Mouse (Mus musculus): ENCODE results near the gene Ddost. TPM values are rescaled to one million over a fixed set of nuclear protein-coding genes. Genes with fewer than 3 reads are reported as not detected.

The Ddost gene
- total RNA-seq, 1 experiment: 317 TPM

DNA sequence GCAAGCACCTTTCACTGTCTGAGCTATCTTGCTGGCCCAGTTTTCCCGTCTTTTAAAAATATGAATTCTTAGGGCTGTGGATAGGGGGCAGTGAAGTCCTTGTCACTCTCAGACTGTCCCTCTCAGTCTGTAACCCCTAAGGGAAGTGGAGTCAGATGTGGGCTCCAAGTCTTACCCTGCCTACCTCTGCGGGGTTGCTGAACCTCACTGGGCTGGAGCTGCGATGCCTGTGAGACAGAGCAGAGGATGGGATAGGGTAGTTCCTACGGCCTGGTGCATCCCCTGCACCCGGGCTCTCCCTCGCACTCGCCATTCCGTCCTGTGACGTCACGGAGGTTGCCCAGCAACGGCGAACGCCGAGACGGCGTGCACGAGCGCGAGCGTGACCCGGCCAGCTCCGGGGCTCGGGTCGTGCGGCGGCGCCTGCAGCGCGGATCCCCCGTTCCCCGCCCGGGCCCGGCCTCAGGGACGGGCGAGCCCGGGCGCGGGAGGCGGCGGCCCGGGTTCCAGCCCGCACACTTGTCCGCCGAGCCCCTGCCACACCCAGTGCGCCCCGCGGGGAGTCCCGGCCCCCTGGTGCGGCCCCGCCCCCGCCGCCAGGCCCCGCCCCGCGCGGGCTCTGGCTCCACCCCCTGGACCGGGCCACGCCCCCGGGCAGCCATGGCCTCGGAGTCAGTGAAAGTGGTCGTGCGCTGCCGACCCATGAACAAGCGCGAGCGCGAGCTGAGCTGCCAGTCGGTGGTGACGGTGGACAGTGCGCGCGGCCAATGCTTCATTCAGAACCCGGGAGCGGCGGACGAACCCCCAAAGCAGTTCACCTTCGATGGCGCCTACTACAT, 42.5 kb upstream of the Ddost start:
- H3K4me3 ChIP-seq (ENCODE audit: insufficient read depth in 1 of 2, low read depth in 1 of 2, low read length in 2 of 2, poor library complexity in 1 of 2, severe bottlenecking in 1 of 2): peak overlapping the region; percentile 70 to 86

DNA sequence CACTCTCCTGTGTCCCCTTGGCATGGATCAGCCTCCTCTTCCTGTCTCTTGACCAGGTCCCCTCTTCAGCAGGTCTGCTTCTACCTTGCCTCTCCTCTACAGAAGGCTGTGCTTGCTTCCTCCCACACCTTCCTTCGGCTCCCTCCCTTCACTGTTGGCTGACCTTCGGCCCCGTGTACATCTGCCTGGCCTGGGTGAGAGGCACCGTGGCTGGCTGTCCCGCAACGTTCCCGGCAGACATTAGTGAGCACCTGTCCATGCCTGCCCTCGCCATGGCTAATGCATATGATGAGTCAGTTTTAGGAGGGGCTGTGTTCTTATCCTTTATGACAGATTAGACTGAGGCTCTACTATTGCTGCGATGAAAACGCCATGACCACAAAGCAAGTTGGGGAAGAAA, 36.7 kb upstream of the Ddost start:
- DNase-seq (ENCODE audit: low read depth, low spot score): no peak
- Histone ChIP-seq H3K36me3 (ENCODE audit: control insufficient read depth, insufficient read depth, low read length, poor library complexity, severe bottlenecking) (no peaks in the 10 kb centered on the region), H3K27ac (ENCODE audit: insufficient read depth, low read depth, low read length, poor library complexity, severe bottlenecking) (no peak overlapping the region), H3K4me3 (ENCODE audit: insufficient read depth in 1 of 2, low read depth in 1 of 2, low read length in 2 of 2, poor library complexity in 1 of 2, severe bottlenecking in 1 of 2) (no peak overlapping the region), H3K4me1 (ENCODE audit: control insufficient read depth in 2 of 2, insufficient read depth in 2 of 2, low read length in 2 of 2, poor library complexity in 1 of 2) (no peaks in the 10 kb centered on the region), H3K9ac (ENCODE audit: insufficient read depth, low read depth, low read length, poor library complexity, severe bottlenecking) (no peak overlapping the region), H3K9me3 (ENCODE audit: control insufficient read depth, insufficient read depth, low read depth, low read length) (no peaks in the 10 kb centered on the region)
- TF ChIP-seq CHD2 (IDR thresholded peaks at IDR 0.05; ENCODE audit: low read depth, low read length): no peak
- no peak for TF ChIP-seq ZC3H11A (IDR thresholded peaks at IDR 0.05; ENCODE audit: borderline replicate concordance, low read depth, low read length)
- no peak for TF ChIP-seq HCFC1 (IDR thresholded peaks at IDR 0.05; ENCODE audit: borderline replicate concordance, insufficient read depth, low read length)
- TF ChIP-seq MAFK (IDR thresholded peaks at IDR 0.05; ENCODE audit: insufficient read depth, low read depth, low read length): no peak
- in situ Hi-C loops (cut with MboI; ENCODE audit: low sequenced_read_pairs in 2 of 2, unreplicated experiment in 2 of 2): no loop called here

More for the DNA sequence above, 42.5 kb upstream of the Ddost start:
- no peak for TF ChIP-seq MAFK (IDR thresholded peaks at IDR 0.05; ENCODE audit: insufficient read depth, low read depth, low read length)
- TF ChIP-seq HCFC1 (IDR thresholded peaks at IDR 0.05; ENCODE audit: borderline replicate concordance, insufficient read depth, low read length): 0 out of 2 replicates have a peak, but pooled peaks have one; percentile 22
- no peak for TF ChIP-seq ZNF384 (IDR thresholded peaks at IDR 0.05; ENCODE audit: low read depth, low read length)
- no peak for TF ChIP-seq CHD2 (IDR thresholded peaks at IDR 0.05; ENCODE audit: low read depth, low read length)
- TF ChIP-seq ZC3H11A (IDR thresholded peaks at IDR 0.05; ENCODE audit: borderline replicate concordance, low read depth, low read length): no peak
- peak; percentile 59 for DNase-seq (ENCODE audit: low read depth, low spot score)
- H3K36me3 ChIP-seq (ENCODE audit: control insufficient read depth, insufficient read depth, low read length, poor library complexity, severe bottlenecking): peaks cover 2% of the 10 kb centered on the region; the same call in 1 of the 2 replicates
- in situ Hi-C loops (cut with MboI; ENCODE audit: low sequenced_read_pairs in 2 of 2, unreplicated experiment in 2 of 2): no loop called here
- peaks cover 0 to 2% of the 10 kb centered on the region in 2 experiments; a peak in 1 of 4 replicates for H3K4me1 ChIP-seq (ENCODE audit: control insufficient read depth in 2 of 2, insufficient read depth in 2 of 2, low read length in 2 of 2, poor library complexity in 1 of 2)
- H3K27ac ChIP-seq (ENCODE audit: insufficient read depth, low read depth, low read length, poor library complexity, severe bottlenecking): no peak overlapping the region
- peak overlapping the region; percentile 56 for H3K9ac ChIP-seq (ENCODE audit: insufficient read depth, low read depth, low read length, poor library complexity, severe bottlenecking)
- H3K9me3 ChIP-seq (ENCODE audit: control insufficient read depth, insufficient read depth, low read depth, low read length): no peaks in the 10 kb centered on the region

DNA sequence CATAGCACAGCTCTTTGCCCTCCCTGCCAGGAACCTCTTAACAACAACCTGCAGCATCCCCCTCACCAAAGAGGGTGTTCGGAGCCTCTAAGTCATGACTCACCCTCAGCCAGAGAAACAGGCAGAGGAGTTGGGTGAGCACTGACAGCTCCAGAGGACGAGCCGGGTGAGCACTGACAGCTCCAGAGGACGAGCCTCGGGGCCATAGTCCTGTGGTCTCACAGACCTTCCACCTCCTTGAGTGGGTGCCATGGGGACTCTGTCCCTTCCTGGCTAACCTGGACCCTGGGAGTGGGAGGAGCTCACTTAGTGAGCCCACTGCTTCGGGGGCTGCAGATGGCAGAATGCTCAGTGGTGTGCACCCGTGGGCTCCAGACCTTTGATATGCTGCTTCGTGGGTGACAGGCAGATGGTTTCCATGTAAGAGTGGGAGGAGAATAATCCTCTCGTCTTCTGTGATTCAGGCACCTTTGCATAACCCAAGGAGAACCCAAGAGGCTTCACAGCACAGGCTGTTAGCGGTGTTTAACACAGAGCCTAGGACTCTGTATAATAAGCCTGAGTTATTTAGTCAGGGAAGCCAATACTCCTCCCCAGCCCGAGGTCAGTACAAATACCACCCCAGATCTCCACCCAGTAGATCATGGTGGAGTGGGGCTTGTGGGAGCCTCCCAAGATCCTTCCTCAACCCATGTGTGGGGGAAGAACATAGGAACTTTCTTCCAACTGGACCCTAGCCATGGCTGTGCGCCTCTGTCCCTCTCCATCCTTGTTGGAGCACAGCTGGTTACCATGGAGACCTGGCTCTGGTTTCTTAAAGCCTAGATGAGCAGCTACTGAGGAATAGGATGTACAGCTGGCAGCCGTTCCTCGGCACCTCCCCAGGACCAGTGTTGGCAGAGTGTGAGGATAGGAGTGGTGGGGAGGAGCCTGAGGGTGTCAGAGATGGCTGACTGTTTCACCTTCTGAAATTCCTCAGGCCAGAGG, 32.2 kb upstream of the Ddost start:
- in situ Hi-C loops (cut with MboI; ENCODE audit: low sequenced_read_pairs in 2 of 2, unreplicated experiment in 2 of 2): no loop called here
- Histone ChIP-seq H3K4me3 (ENCODE audit: insufficient read depth in 1 of 2, low read depth in 1 of 2, low read length in 2 of 2, poor library complexity in 1 of 2, severe bottlenecking in 1 of 2) (no peak overlapping the region), H3K36me3 (ENCODE audit: control insufficient read depth, insufficient read depth, low read length, poor library complexity, severe bottlenecking) (no peaks in the 10 kb centered on the region), H3K27ac (ENCODE audit: insufficient read depth, low read depth, low read length, poor library complexity, severe bottlenecking) (no peak overlapping the region), H3K9ac (ENCODE audit: insufficient read depth, low read depth, low read length, poor library complexity, severe bottlenecking) (no peak overlapping the region), H3K9me3 (ENCODE audit: control insufficient read depth, insufficient read depth, low read depth, low read length) (no peaks in the 10 kb centered on the region), H3K4me1 (ENCODE audit: control insufficient read depth in 2 of 2, insufficient read depth in 2 of 2, low read length in 2 of 2, poor library complexity in 1 of 2) (no peaks in the 10 kb centered on the region)
- no peak for TF ChIP-seq CHD2 (IDR thresholded peaks at IDR 0.05; ENCODE audit: low read depth, low read length)
- TF ChIP-seq ZC3H11A (IDR thresholded peaks at IDR 0.05; ENCODE audit: borderline replicate concordance, low read depth, low read length): no peak
- TF ChIP-seq MAFK (IDR thresholded peaks at IDR 0.05; ENCODE audit: insufficient read depth, low read depth, low read length): no peak
- no peak for TF ChIP-seq HCFC1 (IDR thresholded peaks at IDR 0.05; ENCODE audit: borderline replicate concordance, insufficient read depth, low read length)
- no peak for TF ChIP-seq ZNF384 (IDR thresholded peaks at IDR 0.05; ENCODE audit: low read depth, low read length)
- DNase-seq (ENCODE audit: low read depth, low spot score): no peak

DNA sequence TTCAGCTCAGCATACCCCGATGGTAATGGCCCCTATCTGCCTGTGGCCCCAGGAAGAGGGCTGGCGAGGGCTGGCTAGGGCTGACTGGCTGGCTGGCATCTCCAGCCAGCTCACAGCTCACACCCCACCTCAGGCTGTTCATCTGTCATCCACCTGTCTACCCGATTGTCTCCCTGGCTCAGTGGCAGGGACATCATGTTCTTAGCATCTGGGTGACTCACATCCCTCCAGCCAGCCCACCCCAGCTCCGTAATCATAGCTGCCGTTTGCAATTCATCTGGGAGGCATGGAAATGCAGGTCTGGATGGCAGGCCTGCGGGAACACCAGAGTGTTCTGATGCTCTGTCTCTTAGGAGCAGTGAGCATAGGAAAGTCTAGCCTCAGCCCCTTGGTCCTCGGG, 26.2 kb upstream of the Ddost start:
- in situ Hi-C loops (cut with MboI; ENCODE audit: low sequenced_read_pairs in 2 of 2, unreplicated experiment in 2 of 2): no loop called here
- H3K9ac ChIP-seq (ENCODE audit: insufficient read depth, low read depth, low read length, poor library complexity, severe bottlenecking): no peak overlapping the region
- H3K9me3 ChIP-seq (ENCODE audit: control insufficient read depth, insufficient read depth, low read depth, low read length): no peaks in the 10 kb centered on the region
- H3K36me3 ChIP-seq (ENCODE audit: control insufficient read depth, insufficient read depth, low read length, poor library complexity, severe bottlenecking): no peaks in the 10 kb centered on the region
- H3K4me1 ChIP-seq (ENCODE audit: control insufficient read depth in 2 of 2, insufficient read depth in 2 of 2, low read length in 2 of 2, poor library complexity in 1 of 2): peaks cover 0 to 4% of the 10 kb centered on the region in 2 experiments; a peak in 2 of 4 replicates
- TF ChIP-seq ZNF384 (IDR thresholded peaks at IDR 0.05; ENCODE audit: low read depth, low read length): no peak
- no peak for TF ChIP-seq HCFC1 (IDR thresholded peaks at IDR 0.05; ENCODE audit: borderline replicate concordance, insufficient read depth, low read length)
- no peak for TF ChIP-seq CHD2 (IDR thresholded peaks at IDR 0.05; ENCODE audit: low read depth, low read length)
- TF ChIP-seq ZC3H11A (IDR thresholded peaks at IDR 0.05; ENCODE audit: borderline replicate concordance, low read depth, low read length): no peak
- TF ChIP-seq MAFK (IDR thresholded peaks at IDR 0.05; ENCODE audit: insufficient read depth, low read depth, low read length): no peak
- no peak overlapping the region for H3K4me3 ChIP-seq (ENCODE audit: insufficient read depth in 1 of 2, low read depth in 1 of 2, low read length in 2 of 2, poor library complexity in 1 of 2, severe bottlenecking in 1 of 2)
- DNase-seq (ENCODE audit: low read depth, low spot score): no peak
- no peak overlapping the region for H3K27ac ChIP-seq (ENCODE audit: insufficient read depth, low read depth, low read length, poor library complexity, severe bottlenecking)
